Mouse (Mus musculus) testis, postnatal 14 days (tissue): ENCODE results near the gene Ccdc154.

ENCODE experiments used
- DNase-seq: peaks from one replicate; pipeline ENCODE4 v3.0.0; 2021; ENCODE audit warnings: low spot score

Gene Ccdc154

GRCm38 (mm10) chr17:25184961-25185360 is 22.7 kb downstream of the Ccdc154 start:
- no peak for DNase-seq

- no peak for DNase-seq
Measured at GRCm38 (mm10) chr17:25187784-25188149, 25.5 kb downstream of the Ccdc154 start.

- DNase-seq = peak; percentile 82
Measured at GRCm38 (mm10) chr17:25188150-25189031, 26.1 kb downstream of the Ccdc154 start, which contains the start of gene Unkl. Gene Unkl, plus strand, starts transcription at chr17:25188397.

- no peak for DNase-seq
Measured at GRCm38 (mm10) chr17:25189091-25189490, 26.8 kb downstream of the Ccdc154 start.

- DNase-seq = no peak
Measured at GRCm38 (mm10) chr17:25202401-25202800, 40.1 kb downstream of the Ccdc154 start.

- DNase-seq = no peak
Measured at GRCm38 (mm10) chr17:25210006-25210405, 47.7 kb downstream of the Ccdc154 start.

- DNase-seq = no peak
Measured at GRCm38 (mm10) chr17:25210680-25211466, 48.6 kb downstream of the Ccdc154 start.

GRCm38 (mm10) chr17:25211705-25212104 is 49.4 kb downstream of the Ccdc154 start:
- no peak for DNase-seq

GRCm38 (mm10) chr17:25215431-25215830 is 53.2 kb downstream of the Ccdc154 start:
- DNase-seq = no peak

- no peak for DNase-seq
Measured at GRCm38 (mm10) chr17:25218967-25219366, 56.7 kb downstream of the Ccdc154 start.

GRCm38 (mm10) chr17:25219492-25220295 is 57.4 kb downstream of the Ccdc154 start:
- no peak for DNase-seq

GRCm38 (mm10) chr17:25220746-25221145 is 58.5 kb downstream of the Ccdc154 start:
- DNase-seq = no peak
